Mouse (Mus musculus): ENCODE data around the gene Cirbp.

Cirbp gene

GRCm38 (mm10) chr10:80165392-80166128, at the start of gene Cirbp:
Cirbp (plus strand) TSS chr10:80165985.
- in situ Hi-C loops (cut with MseI, MboI), result no loop called here

GRCm38 (mm10) chr10:80116563-80116926, 49.2 kb upstream of the Cirbp start:
- in situ Hi-C loops (cut with MseI, MboI), result no loop called here

- in situ Hi-C loops (cut with MseI, MboI), result no loop called here
Observed at GRCm38 (mm10) chr10:80116927-80117691, 48.7 kb upstream of the Cirbp start.

- in situ Hi-C loops (cut with MseI, MboI), result no loop called here
Observed at GRCm38 (mm10) chr10:80117736-80118135, 48.0 kb upstream of the Cirbp start.

- in situ Hi-C loops (cut with MseI, MboI), result no loop called here
Observed at GRCm38 (mm10) chr10:80118552-80118951, 47.2 kb upstream of the Cirbp start.

- in situ Hi-C loops (cut with MseI, MboI), result no loop called here
Observed at GRCm38 (mm10) chr10:80120146-80120545, 45.6 kb upstream of the Cirbp start.

GRCm38 (mm10) chr10:80121639-80122038, 44.1 kb upstream of the Cirbp start:
- in situ Hi-C loops (cut with MseI, MboI), result no loop called here

- in situ Hi-C loops (cut with MseI, MboI), result no loop called here
Observed at GRCm38 (mm10) chr10:80123932-80124562, 41.7 kb upstream of the Cirbp start.

- in situ Hi-C loops (cut with MseI, MboI), result no loop called here
Observed at GRCm38 (mm10) chr10:80127920-80128319, 37.9 kb upstream of the Cirbp start.

GRCm38 (mm10) chr10:80129846-80130245, 35.9 kb upstream of the Cirbp start:
- in situ Hi-C loops (cut with MseI, MboI), result no loop called here

- in situ Hi-C loops (cut with MseI, MboI), result no loop called here
Observed at GRCm38 (mm10) chr10:80130403-80131031, 35.3 kb upstream of the Cirbp start.

GRCm38 (mm10) chr10:80131316-80131951, 34.4 kb upstream of the Cirbp start:
- in situ Hi-C loops (cut with MseI, MboI), result no loop called here

- in situ Hi-C loops (cut with MseI, MboI), result no loop called here
Observed at GRCm38 (mm10) chr10:80131952-80132350, 33.8 kb upstream of the Cirbp start.

GRCm38 (mm10) chr10:80133226-80133849, 32.4 kb upstream of the Cirbp start:
- in situ Hi-C loops (cut with MseI, MboI), result no loop called here

GRCm38 (mm10) chr10:80134421-80134820, 31.4 kb upstream of the Cirbp start:
- in situ Hi-C loops (cut with MseI, MboI), result no loop called here

GRCm38 (mm10) chr10:80135161-80135560, 30.6 kb upstream of the Cirbp start:
- in situ Hi-C loops (cut with MseI, MboI), result no loop called here

GRCm38 (mm10) chr10:80135641-80136040, 30.1 kb upstream of the Cirbp start:
- in situ Hi-C loops (cut with MseI, MboI), result no loop called here

- in situ Hi-C loops (cut with MseI, MboI), result no loop called here
Observed at GRCm38 (mm10) chr10:80136179-80136951, 29.4 kb upstream of the Cirbp start.

- in situ Hi-C loops (cut with MseI, MboI), result no loop called here
Observed at GRCm38 (mm10) chr10:80136952-80137625, 28.7 kb upstream of the Cirbp start.

Measured in mouse trophoblast stem cell (cell line).